In the genomic region with DNA sequence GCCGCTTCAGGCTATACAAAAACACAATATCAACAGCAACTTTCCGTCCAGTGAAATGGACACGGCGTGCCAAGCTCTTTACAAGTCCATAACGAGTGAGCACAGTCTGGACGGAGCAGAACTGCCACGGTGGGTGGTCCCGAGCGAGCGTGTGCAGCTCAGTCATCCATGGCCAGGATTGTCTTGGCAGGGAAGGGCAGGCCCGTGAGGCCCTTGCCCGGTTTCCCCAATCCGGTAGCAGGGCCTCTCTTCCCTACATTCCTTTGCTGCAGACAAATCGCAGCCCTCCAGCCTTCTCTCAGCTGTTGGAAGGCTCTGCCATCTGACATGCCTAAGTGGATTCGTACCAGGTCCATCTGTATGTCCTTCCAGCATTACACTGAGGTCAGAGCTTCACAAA, we compare ENCODE assay signal across 8 mouse cellular contexts.
DNase-seq lines count a peak whose midpoint lies in the region; ATAC-seq lines count a peak whose summit lies in the region.

No protein-coding gene starts in this region.

- H3K9ac ChIP-seq in kidney, embryonic 14.5 days (ENCODE audit: low read depth, low read length), result no peak overlapping the region

- H3K27ac ChIP-seq in kidney, embryonic 14.5 days (ENCODE audit: low read depth, low read length), result peak overlapping the region; percentile 43
- peak overlapping the region; percentile 40 for H3K27ac ChIP-seq in forebrain, embryonic 10.5 days

- no peaks in the 10 kb centered on the region for H3K27me3 ChIP-seq in kidney, embryonic 14.5 days (ENCODE audit: control insufficient read depth, insufficient read depth, low read length)
- no peaks in the 10 kb centered on the region for H3K27me3 ChIP-seq in forebrain, embryonic 10.5 days (ENCODE audit: poor library complexity, severe bottlenecking)

- no peaks in the 10 kb centered on the region for H3K36me3 ChIP-seq in kidney, embryonic 14.5 days (ENCODE audit: control insufficient read depth, insufficient read depth, low read length)
- no peaks in the 10 kb centered on the region for H3K36me3 ChIP-seq in forebrain, embryonic 10.5 days (replicated peaks)

- peak overlapping the region; percentile 19; the same call in 1 of the 2 replicates for H3K4me2 ChIP-seq in kidney, embryonic 14.5 days (replicated peaks; ENCODE audit: low read depth, low read length)

- no peaks in the 10 kb centered on the region for H3K9me3 ChIP-seq in kidney, embryonic 14.5 days (ENCODE audit: control insufficient read depth, low read length)
- H3K9me3 ChIP-seq in forebrain, embryonic 10.5 days, result no peaks in the 10 kb centered on the region

- WGBS in kidney, embryonic 14.5 days, result 29% methylated on average over 15 of the region's 15 CpGs
- WGBS in forebrain, embryonic 10.5 days, result 48% methylated on average over 15 of the region's 15 CpGs

- H3K4me1 ChIP-seq in kidney, embryonic 14.5 days (ENCODE audit: control insufficient read depth, insufficient read depth, low read length), result peaks cover 40% of the 10 kb centered on the region
- H3K4me1 ChIP-seq in forebrain, embryonic 10.5 days, result peaks cover 47% of the 10 kb centered on the region

- peak; percentile 64; the same call in 1 of the 2 replicates for ATAC-seq in kidney, embryonic 14.5 days (ENCODE audit: low FRiP score, low TSS enrichment)

- intact Hi-C loops in heart, postnatal 25 days (cut with DNase I), result no loop called here

- no peak overlapping the region for H3K4me3 ChIP-seq in kidney, embryonic 14.5 days (ENCODE audit: low read length)
- H3K4me3 ChIP-seq in forebrain, embryonic 10.5 days, result no peak overlapping the region

- no peak for DNase-seq in kidney, adult 18-20 months
- DNase-seq in forebrain, embryonic 10.5 days (ENCODE audit: extremely low spot score, low spot score), result peak; percentile 21
- peak; percentile 24 for DNase-seq in heart, postnatal 25 days (ENCODE audit: low spot score)
- DNase-seq in lung, postnatal 4 days, result peak; percentile 51 to 82
- DNase-seq in adrenal gland, adult 2 months, result no peak
- DNase-seq in thymus, postnatal 0 days (ENCODE audit: low spot score), result no peak
- no peak for DNase-seq in frontal cortex, postnatal 25 days (ENCODE audit: low spot score in 2 of 2)

Comparison
In these comparisons a context has a peak if more than half of its experiments do, and no peak if none do; other contexts are left out.
1. DNase-seq: peak in forebrain, embryonic 10.5 days (single experiment), heart, postnatal 25 days (single experiment) and lung, postnatal 4 days (2 of 2); none in kidney, adult 18-20 months (single experiment), adrenal gland, adult 2 months (single experiment), thymus, postnatal 0 days (single experiment) and frontal cortex, postnatal 25 days (0 of 2).